Mouse (Mus musculus) urinary bladder, postnatal 4 days (tissue): Measurements from ENCODE around the gene Odf4.
"Not testable (repeated sequence)": the region's sequence is repeated elsewhere in the genome, so short reads cannot be mapped to it uniquely, and the experiment has no call there.

Experiments used
- DNase-seq, 2 experiments: peaks; one replicate each; pipeline ENCODE4 v3.0.0; 2021 to 2022; ENCODE audit warnings: low spot score in 2 of 2

Gene Odf4

DNA sequence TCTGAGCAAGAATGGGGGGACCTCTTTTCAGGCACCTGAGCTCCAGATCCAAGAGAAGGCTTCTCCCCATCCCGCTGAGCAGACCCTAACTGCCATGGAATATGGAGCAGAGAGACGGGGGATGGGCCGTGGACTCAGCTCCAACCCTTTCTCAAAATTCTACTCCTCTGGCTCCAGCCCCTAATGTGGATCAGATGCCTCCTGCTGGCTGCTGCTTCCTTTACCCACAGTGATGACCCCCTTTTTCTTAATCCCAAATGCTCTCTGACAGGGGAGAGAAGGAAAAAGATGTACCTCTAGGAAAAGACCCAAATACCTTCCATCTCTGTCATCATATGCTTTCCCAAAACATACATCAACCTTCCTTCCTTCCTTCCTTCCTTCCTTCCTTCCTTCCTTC lies at the start of gene Odf4:
Gene Odf4 (minus strand): TSS at position 101 of the 400 bp plus-strand sequence.
- no peak for DNase-seq

DNA sequence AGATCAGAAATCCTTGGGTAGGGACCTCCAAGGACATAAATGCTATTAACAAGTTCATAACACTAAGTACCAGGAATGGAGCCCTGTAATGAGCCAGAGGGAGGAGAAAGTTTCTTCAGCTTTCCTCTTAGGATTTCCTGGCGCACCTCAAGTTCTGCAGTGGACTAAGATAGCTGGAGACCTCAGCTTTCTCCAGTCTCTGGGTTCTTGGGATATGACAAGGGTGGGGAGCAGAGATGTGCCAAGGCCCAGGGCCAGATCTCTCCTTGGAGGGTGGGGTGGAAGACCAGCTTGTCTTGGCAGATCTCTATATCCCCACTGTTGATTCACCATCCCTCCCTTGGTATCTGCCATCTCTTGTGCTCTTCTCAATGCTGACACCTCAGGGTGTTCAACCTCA lies 48.7 kb upstream of the Odf4 start:
- DNase-seq = no peak

DNA sequence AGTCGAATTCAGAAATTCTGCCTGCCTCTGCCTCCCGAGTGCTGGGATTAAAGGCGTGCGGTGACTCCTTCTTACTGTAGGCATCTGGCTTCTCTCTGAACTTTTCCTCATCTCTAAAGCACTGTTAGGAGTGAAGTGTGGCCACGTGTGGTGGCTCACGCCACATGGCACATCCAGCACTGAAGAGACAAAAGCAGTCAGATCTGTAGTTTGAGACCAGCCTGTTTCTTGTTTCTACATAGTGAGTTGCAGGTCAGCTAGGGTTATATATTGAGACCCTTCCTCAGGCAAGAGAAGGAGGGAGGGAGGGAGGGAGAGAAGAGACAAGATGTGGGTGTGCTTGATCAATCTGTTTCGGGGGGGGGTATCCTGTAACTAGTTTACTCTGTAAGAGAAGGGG lies 48.2 kb upstream of the Odf4 start, which contains the start of gene Rangrf:
Gene Rangrf (minus strand): TSS at position 101 of the 400 bp plus-strand sequence.
- no peak for DNase-seq

DNA sequence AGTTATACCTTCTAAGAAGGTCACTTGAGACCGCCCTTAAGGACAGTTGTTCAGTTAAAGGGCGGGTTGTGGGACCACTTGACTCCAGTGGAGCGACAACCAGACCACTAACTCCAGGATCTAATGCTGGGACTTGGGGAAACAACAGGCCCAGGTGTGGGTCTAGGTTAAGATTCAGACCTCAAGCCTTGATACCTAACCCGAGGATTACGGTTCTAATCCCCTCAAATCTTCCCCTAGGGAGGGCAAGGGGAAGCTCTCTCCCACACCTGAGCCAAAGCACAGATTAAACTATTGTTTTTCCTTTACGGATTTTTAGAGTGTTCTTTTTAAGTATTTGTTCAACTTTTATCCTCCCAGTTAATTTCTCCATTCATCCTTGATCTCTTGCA lies 47.2 kb upstream of the Odf4 start:
- DNase-seq = no peak

DNA sequence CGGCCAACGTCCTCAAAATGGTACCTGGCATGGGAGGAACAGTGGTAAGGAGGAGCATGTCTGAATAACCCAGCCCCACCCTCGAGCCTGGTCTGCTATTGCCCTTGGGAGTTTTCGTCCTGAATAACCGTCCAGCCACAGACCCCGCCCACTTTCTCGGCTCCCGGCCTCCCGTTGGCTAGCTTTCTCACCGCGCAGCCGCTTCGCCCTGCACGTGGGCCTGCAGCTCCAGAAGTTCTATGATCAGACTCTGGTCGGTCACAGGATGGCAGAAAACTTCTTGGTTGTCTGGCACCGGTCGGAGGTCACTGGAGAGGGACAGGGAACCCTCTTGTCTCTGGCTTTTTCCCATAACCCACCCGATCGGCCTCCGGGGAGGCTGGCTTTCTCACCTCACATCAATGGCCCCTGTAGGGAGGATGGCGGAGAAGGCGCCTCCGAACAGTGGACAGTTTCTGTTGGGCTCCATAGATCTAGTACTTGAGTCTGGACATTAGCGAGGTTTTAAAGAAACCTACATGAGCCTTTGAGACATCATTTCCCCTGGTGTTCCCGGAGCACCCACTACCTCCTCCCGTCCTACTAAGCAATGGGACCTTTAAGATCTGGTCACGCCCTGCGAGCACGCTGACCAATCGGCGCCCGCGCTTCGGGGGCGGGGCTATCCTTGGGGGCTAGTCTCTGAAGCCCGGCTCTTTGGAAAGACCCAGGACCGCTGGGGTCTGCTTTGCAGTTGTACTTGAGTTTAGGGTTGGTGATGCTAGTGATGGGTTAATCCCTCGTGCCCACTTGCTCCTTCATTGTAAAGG lies 46.6 kb upstream of the Odf4 start:
- DNase-seq = peak; percentile 77 to 87

DNA sequence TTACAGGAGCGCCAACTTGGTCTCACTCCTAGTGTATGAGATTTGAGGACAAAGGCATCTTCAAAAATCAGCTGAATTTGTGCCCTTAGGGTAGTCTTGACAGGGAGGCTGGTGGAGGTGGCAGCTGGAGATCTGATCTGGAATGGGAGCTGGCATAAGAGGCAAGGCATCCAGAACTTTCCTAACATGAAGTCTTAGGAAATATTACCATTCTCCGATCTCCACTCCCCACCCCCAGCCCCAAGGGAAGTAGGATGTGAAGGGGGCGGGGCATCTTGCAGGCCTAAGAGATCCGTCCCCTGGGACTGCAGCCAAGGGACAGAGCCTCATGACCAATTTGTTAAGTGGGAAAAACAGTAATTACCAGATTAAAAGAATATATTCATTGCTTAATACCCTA lies 43.4 kb upstream of the Odf4 start:
- no peak for DNase-seq

DNA sequence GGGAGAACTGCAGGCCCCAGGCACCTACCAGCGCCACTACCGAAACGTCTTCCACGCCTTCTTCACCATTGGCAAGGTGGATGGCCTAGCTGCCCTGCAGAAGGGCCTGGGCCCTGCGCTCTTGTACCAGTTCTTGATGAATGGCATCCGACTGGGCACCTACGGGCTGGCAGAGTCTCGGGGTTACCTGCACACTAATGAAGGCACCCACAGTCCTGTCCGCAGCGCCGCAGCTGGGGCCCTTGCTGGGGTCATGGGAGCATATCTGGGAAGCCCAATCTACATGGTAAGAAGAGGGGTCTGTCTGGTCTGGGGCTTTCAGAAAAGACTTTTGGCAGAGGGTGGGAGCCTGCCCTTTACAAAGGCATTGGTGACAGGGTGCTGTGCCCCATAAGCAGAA lies 41.9 kb upstream of the Odf4 start:
- DNase-seq = no peak

DNA sequence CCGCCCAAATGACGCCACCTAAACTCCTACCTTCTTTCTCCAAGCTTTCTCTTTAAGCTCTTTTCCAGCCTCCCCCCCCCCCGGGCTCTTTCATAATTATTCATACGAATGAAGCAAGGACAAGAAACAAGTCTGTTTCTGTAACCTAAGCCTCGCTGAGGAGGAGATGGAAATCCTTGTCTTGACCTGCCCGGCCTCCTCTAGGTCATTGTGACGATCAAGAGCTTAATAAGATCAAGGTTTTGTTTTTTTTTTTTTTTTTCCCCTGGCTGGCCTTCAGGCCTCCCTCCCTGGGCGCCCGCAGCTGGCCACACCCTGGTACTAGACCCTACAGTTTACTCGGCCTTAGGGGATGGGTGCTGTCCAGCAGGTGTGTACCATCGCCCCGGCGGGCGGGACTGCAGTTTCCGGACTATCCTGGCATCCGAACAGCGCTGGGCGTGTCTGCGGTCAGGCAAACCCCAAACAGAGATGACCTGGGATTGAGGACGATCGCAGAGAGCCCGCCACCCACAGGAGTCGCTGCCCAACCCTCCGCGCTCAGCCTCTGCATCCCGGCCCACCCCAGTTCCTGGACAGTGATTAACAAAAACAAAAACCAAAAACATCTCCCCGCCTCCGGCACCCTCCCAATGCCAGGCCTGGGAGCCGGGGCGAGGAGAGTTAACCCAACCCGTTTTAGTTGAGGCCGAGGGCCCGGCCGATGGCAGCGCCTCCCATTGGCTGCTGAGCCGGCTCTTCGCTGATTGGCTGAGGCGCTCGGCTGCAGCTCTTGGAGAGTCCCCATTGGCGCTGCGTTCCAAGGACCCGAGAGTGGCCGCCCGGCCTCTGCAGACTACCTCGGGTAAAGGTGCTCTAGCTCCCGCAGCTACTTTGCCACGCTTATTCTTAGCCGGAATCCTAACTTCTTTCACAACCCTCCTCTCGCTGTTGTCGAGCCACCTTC lies 40.7 kb upstream of the Odf4 start, which contains the start of gene Slc25a35:
Gene Slc25a35 (plus strand): TSS at position 795 of the 946 bp plus-strand sequence.
- peak; percentile 85 to 88 for DNase-seq

DNA sequence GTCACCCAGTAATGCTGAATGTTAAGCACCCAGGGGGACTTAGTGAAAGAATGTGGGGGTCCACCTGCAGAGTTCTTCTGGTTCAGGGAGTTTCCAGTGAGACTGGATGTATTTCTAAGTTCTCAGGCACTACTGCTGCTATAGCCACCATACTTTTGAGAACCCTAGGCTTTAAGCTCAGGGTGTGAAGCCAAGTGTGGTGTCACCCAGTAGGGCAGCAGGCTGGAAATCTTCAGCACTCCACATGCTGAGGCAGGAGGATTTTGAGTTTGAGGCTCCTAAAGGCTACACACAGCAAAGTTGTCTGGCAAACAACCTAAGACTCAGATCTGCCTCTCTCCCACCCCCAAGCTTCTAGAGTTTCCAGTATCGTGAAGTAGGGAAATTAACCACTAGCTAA lies 39.7 kb upstream of the Odf4 start:
- no peak for DNase-seq

DNA sequence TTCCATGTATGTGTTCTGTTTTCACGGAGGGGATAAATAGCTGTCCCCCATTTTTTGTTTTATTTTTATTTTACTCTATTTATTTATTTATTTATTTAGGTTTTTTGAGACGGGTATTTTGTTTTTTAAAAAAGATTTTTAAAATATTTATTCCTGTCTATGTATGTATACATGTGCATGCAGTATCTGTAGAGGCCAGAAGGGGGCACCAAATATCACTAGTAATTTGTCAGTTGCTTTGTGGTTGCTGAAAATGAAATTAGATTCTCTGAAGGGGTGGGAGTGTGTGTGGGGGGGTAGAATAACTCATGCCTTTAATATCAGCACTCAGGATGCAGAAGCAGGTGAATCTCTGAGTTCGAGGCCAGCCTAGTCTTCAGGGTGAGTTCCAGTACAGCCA lies 39.0 kb upstream of the Odf4 start:
- no peak for DNase-seq

DNA sequence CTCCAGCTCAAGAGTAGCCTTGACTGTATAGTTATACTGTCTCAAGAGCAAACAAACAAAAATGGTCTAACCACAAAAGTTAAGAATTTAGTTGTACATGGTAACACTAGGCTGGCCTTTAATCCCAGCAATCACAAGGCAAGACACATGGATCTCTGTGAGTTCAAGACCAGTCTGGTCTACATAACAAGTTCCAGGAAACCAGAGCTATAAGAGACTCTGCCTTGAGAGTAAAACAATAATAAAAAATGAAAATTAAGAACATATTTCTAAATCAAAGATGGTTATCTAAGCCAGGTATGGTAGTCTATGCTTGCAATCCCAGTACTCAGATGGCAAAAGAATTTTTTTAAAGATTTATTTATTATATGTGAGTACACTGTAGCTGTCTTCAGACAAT lies 38.2 kb upstream of the Odf4 start:
- DNase-seq = no peak

DNA sequence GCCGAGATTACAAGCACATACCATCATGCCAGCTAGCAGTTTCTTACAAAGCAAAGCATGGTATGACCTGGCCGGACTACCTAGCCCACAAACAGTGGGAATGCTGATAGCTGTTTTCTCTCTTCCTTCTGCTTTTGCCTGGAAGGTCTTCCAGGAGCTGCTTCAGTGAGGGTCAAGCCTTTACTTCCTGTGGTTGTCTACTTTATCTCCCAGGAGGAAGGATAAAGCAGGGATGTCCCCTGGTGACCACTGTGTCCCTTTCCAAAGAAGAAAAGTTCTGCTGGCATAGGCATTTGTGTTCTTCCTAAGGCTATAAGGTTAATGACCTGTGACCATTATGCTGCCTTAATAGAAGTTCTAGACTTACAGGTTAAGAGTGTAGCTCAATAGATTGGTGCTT lies 36.5 kb upstream of the Odf4 start:
- no peak for DNase-seq

DNA sequence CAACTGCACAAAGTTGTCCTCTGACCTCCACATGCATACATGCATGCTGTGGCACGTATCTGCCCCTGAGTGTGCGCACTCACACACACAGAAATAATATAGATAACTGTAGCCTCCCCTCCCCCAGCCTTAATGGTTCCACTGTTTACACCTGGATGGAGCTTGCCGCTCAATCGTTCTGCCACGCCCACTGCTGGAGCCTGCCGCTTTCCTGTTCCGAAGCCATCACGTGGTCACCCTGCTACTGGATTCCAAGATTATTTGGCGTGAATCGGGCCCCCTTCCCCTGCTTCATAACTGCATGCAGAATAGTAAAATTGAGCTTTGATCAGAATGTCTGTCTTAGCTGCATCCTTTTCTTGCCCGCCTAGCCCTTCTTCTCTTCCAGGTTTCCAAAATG lies 35.3 kb upstream of the Odf4 start:
- not testable (repeated sequence) for DNase-seq

DNA sequence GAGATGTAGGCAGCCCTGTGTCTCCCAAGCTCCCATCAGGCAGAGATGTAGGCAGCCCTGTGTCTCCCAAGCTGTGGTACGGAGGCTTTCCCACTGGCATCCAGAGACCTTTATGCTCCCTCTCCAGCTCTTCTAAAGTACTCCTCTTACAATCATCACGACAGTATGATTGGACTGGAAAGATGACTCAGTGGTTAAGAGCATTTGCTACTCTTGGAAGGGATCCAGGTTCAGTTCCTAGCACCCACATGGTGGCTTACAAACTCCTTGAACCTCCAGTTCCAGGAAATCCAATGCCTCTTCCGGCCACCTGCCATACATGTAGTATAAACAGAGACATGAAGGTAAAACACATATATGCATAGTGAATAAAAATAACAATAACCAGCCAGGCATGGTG lies 34.7 kb upstream of the Odf4 start:
- DNase-seq = no peak

DNA sequence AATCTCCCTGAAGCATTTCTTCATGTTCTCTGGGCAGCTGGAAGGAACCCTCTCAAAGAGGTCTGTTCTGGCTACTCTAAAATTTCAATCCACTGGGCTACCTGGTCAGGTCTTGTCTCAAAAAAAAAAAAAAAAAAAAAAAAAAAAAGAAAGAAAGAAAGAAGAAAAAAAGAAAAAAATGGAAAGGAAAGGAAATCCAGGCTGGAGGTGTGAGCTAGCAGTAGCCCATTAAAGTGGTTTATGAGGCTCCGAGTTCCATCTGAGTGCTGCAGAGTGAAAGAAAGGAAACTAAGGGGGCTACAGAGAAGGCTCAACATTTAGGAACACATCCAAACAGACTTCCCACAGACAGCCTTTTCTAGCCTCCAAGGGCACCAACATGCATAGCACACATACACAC lies 31.1 kb upstream of the Odf4 start:
- no peak for DNase-seq

DNA sequence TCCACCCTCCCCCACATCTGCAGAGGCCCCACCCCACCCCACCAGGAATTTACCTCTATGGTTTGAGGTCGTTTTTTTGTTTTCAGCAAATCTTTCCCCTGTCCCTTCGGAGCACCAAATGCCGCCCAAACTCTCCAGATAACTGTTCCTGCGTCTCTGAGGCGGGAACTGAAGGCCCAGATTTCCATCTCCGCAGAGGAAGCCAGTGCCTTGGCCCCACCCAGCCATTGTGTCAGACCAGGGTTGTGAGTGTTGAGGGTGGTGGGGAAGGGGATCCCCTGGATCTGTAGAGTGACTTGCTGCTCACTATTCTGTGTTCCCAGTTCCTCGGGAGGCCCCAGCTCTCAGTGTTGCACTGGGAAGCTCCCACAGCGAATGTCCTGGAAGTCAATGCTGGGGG lies 30.4 kb upstream of the Odf4 start, which contains the start of gene Arhgef15:
Gene Arhgef15 (minus strand): TSS at position 173 of the 400 bp plus-strand sequence.
- no peak for DNase-seq

DNA sequence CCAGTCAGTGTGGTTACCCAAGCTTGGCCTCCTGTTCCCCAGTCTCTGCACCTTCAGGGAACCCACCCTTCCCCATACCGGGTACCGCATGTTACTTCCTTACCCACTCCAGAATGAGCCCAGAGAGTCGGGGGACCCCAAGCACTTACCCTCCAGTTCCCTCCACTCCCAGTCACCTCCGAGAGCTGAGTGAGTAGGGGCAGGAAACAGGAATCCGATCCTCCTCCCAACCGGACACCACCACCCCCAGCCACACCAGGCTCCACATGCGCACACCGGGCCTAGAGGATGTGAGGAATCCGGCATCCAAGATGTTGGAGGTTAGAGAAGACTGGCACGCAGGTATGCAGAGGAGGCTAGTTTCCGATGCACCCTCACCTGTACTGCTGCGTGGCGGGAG lies 29.8 kb upstream of the Odf4 start:
- no peak for DNase-seq

DNA sequence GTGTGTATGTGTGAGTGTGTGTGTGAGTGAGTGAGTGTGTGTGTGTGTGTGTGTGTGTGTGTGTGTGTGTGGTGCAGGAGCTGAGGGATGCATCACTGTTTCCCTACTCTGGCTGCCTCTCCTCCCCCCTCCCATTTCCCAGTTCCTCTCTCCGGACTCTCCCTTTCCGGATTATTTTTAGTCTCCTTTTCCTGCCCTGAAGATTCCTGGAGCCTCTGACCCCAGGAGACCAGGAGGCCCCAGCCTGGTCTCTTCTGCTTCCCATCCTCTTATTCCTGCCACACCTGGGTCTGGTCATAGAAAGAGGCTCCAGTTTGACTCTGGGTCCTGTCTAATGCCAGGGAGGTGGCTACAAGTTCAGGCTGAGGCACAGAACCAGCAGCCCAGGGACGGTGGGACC lies 29.2 kb upstream of the Odf4 start:
- DNase-seq = no peak

DNA sequence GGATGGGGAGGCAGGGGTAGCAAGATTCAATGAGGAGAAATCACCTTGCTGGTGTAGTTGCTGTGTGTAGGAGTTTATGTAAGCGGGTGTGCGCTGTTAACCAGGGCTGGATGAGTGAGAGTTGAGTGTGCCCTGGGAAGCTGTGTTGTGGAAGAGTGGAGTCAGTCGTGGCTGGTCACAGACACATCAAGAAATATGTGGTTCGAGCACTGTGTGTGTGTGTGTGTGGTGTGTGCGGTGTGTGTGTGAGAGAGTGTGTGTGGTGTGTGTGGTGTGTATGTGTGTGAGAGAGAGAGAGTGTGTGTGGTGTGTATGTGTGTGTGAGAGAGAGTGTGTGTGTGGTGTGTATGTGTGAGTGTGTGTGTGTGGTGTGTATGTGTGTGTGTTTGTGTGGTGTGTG lies 28.6 kb upstream of the Odf4 start:
- no peak for DNase-seq

DNA sequence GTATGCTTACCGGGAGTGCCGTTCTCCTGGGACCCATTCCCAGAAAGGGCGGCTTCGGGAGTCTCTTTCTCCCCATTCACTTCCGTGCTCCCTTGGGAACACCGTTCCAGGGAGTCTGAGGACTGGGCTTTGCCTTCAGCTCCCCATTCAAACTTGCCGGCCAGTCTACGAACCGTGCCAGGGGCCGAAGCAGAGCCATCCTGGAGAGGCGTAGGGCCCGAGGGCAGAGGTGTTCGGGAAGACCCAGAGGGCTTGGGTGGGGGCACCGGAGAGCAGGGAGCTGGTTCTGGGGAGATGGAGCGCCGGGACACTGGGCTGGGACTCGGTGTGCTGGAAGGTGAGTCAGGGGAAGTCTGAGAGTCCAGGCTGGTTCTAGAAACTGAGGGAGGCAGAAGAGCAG lies 27.5 kb upstream of the Odf4 start:
- no peak for DNase-seq

DNA sequence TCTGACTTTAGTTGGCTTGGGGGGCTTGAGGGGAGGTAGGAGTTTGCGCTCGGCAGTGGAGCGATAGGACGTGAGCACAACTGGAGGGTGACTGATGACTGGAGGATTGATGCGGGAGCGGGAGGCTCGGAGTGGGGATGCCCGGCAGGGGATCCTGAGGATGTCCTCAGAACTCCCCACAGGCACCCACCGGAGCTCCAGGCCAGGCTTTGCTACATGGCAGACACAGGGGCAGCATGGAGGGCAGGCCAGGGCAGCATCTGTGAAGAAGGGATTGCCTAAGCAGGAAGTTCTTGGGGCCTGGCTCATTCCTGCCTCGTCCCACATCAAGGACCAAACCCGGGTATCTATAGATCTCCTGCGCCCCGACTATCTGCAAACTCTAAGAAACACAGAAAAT lies 27.0 kb upstream of the Odf4 start:
- no peak for DNase-seq

DNA sequence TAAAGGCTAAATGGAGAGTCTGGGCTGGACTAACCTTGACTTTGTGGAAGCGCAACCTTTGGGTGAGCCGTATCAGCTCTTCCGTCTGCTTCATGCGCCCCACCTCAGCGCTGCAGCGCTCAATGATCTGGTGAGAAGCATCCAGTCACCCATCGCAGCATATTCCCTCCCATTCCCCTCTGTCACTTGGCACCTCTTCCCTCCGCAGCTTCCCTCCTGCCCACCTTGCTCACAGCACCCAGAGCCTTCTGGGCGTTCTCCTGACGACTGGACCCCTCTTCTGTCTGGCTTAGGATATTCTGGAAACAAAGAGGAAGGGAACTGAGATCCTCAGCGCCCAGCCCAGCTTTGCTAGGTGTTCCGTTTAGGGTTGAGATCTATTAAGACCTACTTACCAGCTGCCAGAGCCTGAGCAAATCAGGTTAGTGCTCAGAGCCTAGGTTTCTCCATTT lies 20.7 kb upstream of the Odf4 start:
- DNase-seq = no peak
